Mouse (Mus musculus) myocyte (in vitro differentiated cells): ENCODE data around the gene Gm17387. TPM values are rescaled to one million over a fixed set of nuclear protein-coding genes. Genes with fewer than 3 reads are reported as not detected.

Experiments used
- H3K27me3 ChIP-seq: one replicate; pipeline ENCODE4 v1.6.1; 2011; ENCODE audit not compliant: control insufficient read depth, insufficient read depth, insufficient read length
- H3K36me3 ChIP-seq: one replicate; pipeline ENCODE4 v1.6.1; 2011; ENCODE audit not compliant: control insufficient read depth, insufficient read depth
- H3K4me2 ChIP-seq: one replicate; pipeline ENCODE4 v1.6.1; 2011; ENCODE audit warnings: low read depth, control low read depth
- H3K4me3 ChIP-seq: one replicate; pipeline ENCODE4 v1.5.1; 2011; ENCODE audit warnings: mild to moderate bottlenecking, control low read depth, moderate library complexity
- H3K79me2 ChIP-seq: one replicate; pipeline ENCODE4 v1.6.1; 2011; ENCODE audit not compliant: control insufficient read depth, insufficient read depth
- H3ac ChIP-seq: one replicate; pipeline ENCODE4 v1.6.1; 2011; ENCODE audit not compliant: control insufficient read depth, insufficient read length
- CEBPB ChIP-seq: IDR thresholded peaks from 2 replicates; pipeline ENCODE4 v1.6.1; 2011; ENCODE audit warnings: mild to moderate bottlenecking, moderate library complexity; ENCODE audit not compliant: poor library complexity, insufficient read depth, severe bottlenecking
- E2F4 ChIP-seq: IDR thresholded peaks from one replicate; pipeline ENCODE4 v1.6.1; 2011; ENCODE audit warnings: mild to moderate bottlenecking, control low read depth, moderate library complexity; ENCODE audit not compliant: insufficient read depth
- MAX ChIP-seq: IDR thresholded peaks from one replicate; pipeline ENCODE4 v1.6.1; 2011; ENCODE audit warnings: low read depth, mild to moderate bottlenecking, control low read depth
- MYOD1 ChIP-seq, 3 experiments: IDR thresholded peaks; one replicate each; pipeline ENCODE4 v1.6.1; 2011; ENCODE audit warnings: control low read depth in 2 of 3, low read depth in 2 of 3, mild to moderate bottlenecking in 2 of 3, moderate library complexity in 1 of 3; ENCODE audit not compliant: insufficient read length in 2 of 3, control insufficient read depth in 1 of 3
- MYOG ChIP-seq, 3 experiments: IDR thresholded peaks; one replicate each; pipeline ENCODE4 v1.6.1; 2011; ENCODE audit warnings: control low read depth in 2 of 3, low read depth in 2 of 3, mild to moderate bottlenecking in 2 of 3; ENCODE audit not compliant: insufficient read length in 2 of 3, control insufficient read depth in 1 of 3, insufficient read depth in 1 of 3
- POLR2A ChIP-seq: IDR thresholded peaks from one replicate; pipeline ENCODE4 v1.6.1; 2011; ENCODE audit warnings: low read depth, mild to moderate bottlenecking, control low read depth, moderate library complexity; ENCODE audit not compliant: insufficient read length
- POLR2AphosphoS2 ChIP-seq: IDR thresholded peaks from one replicate; pipeline ENCODE4 v1.6.1; 2011; ENCODE audit warnings: low read depth, control low read depth; ENCODE audit not compliant: insufficient read length
- REST ChIP-seq: IDR thresholded peaks from one replicate; pipeline ENCODE4 v1.6.1; 2011; ENCODE audit warnings: mild to moderate bottlenecking, control low read depth, moderate library complexity; ENCODE audit not compliant: insufficient read depth, insufficient read length
- SRF ChIP-seq: IDR thresholded peaks from one replicate; pipeline ENCODE4 v1.6.1; 2011; ENCODE audit warnings: low read depth; ENCODE audit not compliant: control insufficient read depth, insufficient read length
- TCF12 ChIP-seq: IDR thresholded peaks from one replicate; pipeline ENCODE4 v1.6.1; 2011; ENCODE audit warnings: mild to moderate bottlenecking, control low read depth; ENCODE audit not compliant: poor library complexity, insufficient read depth, severe bottlenecking
- TCF3 ChIP-seq: IDR thresholded peaks from one replicate; pipeline ENCODE4 v1.6.1; 2011; ENCODE audit warnings: low read depth, control low read depth; ENCODE audit not compliant: insufficient read length
- USF1 ChIP-seq: IDR thresholded peaks from one replicate; pipeline ENCODE4 v1.6.1; 2011; ENCODE audit warnings: low read depth, mild to moderate bottlenecking, control low read depth, moderate library complexity
- polyA plus RNA-seq: library from polyadenylated mRNA; unstranded; fragments of >200 nt; fragmentation: generic; extraction: Trizol; gene quantifications from one replicate; pipeline ENCODE4 v1.2.1, GENCODE M21; 2012; ENCODE audit warnings: missing spikeins

Gm17387 gene
- polyA plus RNA-seq, 1 experiment = not detected

DNA sequence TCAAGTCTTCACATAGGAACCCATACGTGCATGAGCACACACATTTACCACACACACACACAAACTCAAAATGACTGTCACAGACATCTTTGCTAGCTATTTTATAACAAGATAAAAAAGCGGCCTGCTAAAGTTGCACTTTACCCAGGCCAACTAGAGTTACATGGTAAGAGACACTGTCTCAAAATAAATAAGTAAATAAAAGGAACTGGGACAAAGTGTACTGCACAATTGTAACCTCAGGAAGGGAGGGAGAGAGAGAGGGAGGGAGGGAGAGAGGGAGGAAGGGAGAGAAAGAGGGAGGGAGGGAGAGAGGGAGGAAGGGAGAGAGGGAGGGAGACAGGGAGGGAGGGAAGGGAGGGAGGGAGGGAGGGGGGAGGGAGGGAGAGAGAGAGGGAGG is 23.5 kb downstream of the Gm17387 start:
- Histone ChIP-seq H3ac (no peak overlapping the region), H3K4me3 (no peak overlapping the region), H3K36me3 (no peaks in the 10 kb centered on the region), H3K79me2 (no peaks in the 10 kb centered on the region), H3K27me3 (no peaks in the 10 kb centered on the region), H3K4me2 (no peak overlapping the region)
- no peak for TF ChIP-seq REST
- no peak for TF ChIP-seq MYOG (IDR thresholded peaks at IDR 0.05; ENCODE audit: control insufficient read depth in 1 of 3, insufficient read depth in 1 of 3, insufficient read length in 2 of 3, low read depth in 2 of 3)
- no peak for TF ChIP-seq USF1
- TF ChIP-seq E2F4 = no peak
- TF ChIP-seq POLR2AphosphoS2 = no peak
- TF ChIP-seq POLR2A = no peak
- TF ChIP-seq TCF12 = no peak
- no peak for TF ChIP-seq SRF
- no peak for TF ChIP-seq TCF3
- TF ChIP-seq CEBPB = no peak
- no peak for TF ChIP-seq MYOD1 (IDR thresholded peaks at IDR 0.05; ENCODE audit: control insufficient read depth in 1 of 3, insufficient read length in 2 of 3, low read depth in 2 of 3)

DNA sequence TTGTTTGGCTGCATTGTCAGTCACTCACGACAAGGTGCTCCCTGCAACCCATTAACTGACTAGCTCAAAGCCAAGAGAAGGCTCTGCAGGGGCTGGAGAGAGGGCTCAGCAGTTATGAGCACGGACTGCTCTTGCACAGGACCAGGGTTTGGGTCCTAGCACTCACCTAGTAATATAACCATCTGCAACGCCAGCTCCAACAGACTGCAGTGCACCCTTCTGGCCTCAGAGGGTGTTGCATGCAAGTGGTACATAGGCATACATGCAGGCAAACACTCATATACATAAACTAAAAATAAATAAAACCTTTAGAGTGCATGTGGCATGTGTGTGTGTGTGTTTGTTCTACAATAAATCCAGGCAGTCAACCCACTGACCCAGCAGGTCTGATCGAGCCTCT is 26.9 kb downstream of the Gm17387 start:
- no peaks in the 10 kb centered on the region for H3K79me2 ChIP-seq
- no peaks in the 10 kb centered on the region for H3K36me3 ChIP-seq
- H3K27me3 ChIP-seq = no peaks in the 10 kb centered on the region
- no peak overlapping the region for H3K4me3 ChIP-seq
- H3ac ChIP-seq = no peak overlapping the region
- no peak overlapping the region for H3K4me2 ChIP-seq
- TF ChIP-seq REST (no peak), MYOG (IDR thresholded peaks at IDR 0.05; ENCODE audit: control insufficient read depth in 1 of 3, insufficient read depth in 1 of 3, insufficient read length in 2 of 3, low read depth in 2 of 3) (no peak), TCF12 (no peak), USF1 (no peak), CEBPB (no peak), E2F4 (no peak), SRF (no peak), POLR2A (no peak), MAX (no peak), POLR2AphosphoS2 (no peak), MYOD1 (IDR thresholded peaks at IDR 0.05; ENCODE audit: control insufficient read depth in 1 of 3, insufficient read length in 2 of 3, low read depth in 2 of 3) (no peak), TCF3 (no peak)

DNA sequence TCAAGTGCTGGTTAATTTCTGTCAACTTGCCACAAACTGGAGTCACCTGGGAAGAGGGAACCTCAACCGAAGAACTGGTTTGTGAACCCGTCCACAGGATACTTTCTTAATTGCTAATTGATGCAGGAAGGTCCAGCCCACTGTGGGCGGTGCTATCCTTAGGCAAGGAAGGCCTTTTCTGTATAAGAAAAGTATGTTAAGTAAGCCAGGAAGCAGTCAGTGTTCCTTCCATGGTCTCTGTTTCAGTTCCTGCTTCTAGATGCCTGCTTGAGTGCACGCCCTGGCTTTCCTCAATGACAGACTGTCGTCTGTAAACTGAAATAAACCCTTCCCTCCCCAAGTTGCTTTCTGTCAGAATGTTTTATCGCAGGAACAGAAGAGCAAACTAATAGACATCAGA is 28.0 kb downstream of the Gm17387 start:
- no peak for TF ChIP-seq REST
- TF ChIP-seq TCF12 = no peak
- no peak for TF ChIP-seq POLR2A
- no peaks in the 10 kb centered on the region for H3K36me3 ChIP-seq
- H3K79me2 ChIP-seq = no peaks in the 10 kb centered on the region
- no peak overlapping the region for H3ac ChIP-seq
- no peak overlapping the region for H3K4me3 ChIP-seq
- peaks cover 7% of the 10 kb centered on the region for H3K27me3 ChIP-seq
- no peak overlapping the region for H3K4me2 ChIP-seq

- no peaks in the 10 kb centered on the region for H3K36me3 ChIP-seq
- peaks cover 7% of the 10 kb centered on the region for H3K27me3 ChIP-seq
- TF ChIP-seq MYOG (IDR thresholded peaks at IDR 0.05; ENCODE audit: control insufficient read depth in 1 of 3, insufficient read depth in 1 of 3, insufficient read length in 2 of 3, low read depth in 2 of 3) (no peak), TCF12 (no peak), MAX (no peak), SRF (no peak), POLR2AphosphoS2 (no peak), REST (no peak), TCF3 (no peak), MYOD1 (IDR thresholded peaks at IDR 0.05; ENCODE audit: control insufficient read depth in 1 of 3, insufficient read length in 2 of 3, low read depth in 2 of 3) (no peak), CEBPB (no peak)
- no peak overlapping the region for H3ac ChIP-seq
- H3K4me2 ChIP-seq = no peak overlapping the region
- no peak overlapping the region for H3K4me3 ChIP-seq
- no peaks in the 10 kb centered on the region for H3K79me2 ChIP-seq
Observed at GRCm38 (mm10) chr7:141057541-141057940, 28.6 kb downstream of the Gm17387 start.

GRCm38 (mm10) chr7:141058601-141059341 is 29.8 kb downstream of the Gm17387 start:
- Histone ChIP-seq H3ac (no peak overlapping the region), H3K27me3 (peaks cover 7% of the 10 kb centered on the region), H3K36me3 (no peaks in the 10 kb centered on the region), H3K4me3 (no peak overlapping the region), H3K79me2 (no peaks in the 10 kb centered on the region), H3K4me2 (no peak overlapping the region)
- TF ChIP-seq E2F4 = no peak
- no peak for TF ChIP-seq MAX
- no peak for TF ChIP-seq TCF3
- no peak for TF ChIP-seq USF1
- no peak for TF ChIP-seq MYOD1 (IDR thresholded peaks at IDR 0.05; ENCODE audit: control insufficient read depth in 1 of 3, insufficient read length in 2 of 3, low read depth in 2 of 3)
- no peak for TF ChIP-seq SRF
- TF ChIP-seq REST = no peak
- TF ChIP-seq MYOG (IDR thresholded peaks at IDR 0.05; ENCODE audit: control insufficient read depth in 1 of 3, insufficient read depth in 1 of 3, insufficient read length in 2 of 3, low read depth in 2 of 3) = no peak
- TF ChIP-seq CEBPB = no peak
- no peak for TF ChIP-seq POLR2AphosphoS2
- no peak for TF ChIP-seq TCF12
- TF ChIP-seq POLR2A = no peak
